Mouse (Mus musculus) adrenal gland, adult (tissue): ENCODE data around the gene Dbi.

ENCODE experiments used
- DNase-seq, 2 experiments: peaks; one replicate each; pipeline ENCODE4 v3.0.0; 2022 to 2023; ENCODE audit warnings: low spot score in 1 of 2; ENCODE audit not compliant: inconsistent age in 2 of 2

Gene Dbi

GRCm38 (mm10) chr1:120089180-120089579, 31.7 kb downstream of the Dbi start:
- DNase-seq, result no peak

GRCm38 (mm10) chr1:120086644-120087043, 34.2 kb downstream of the Dbi start:
- no peak for DNase-seq

GRCm38 (mm10) chr1:120085696-120086095, 35.2 kb downstream of the Dbi start:
- no peak for DNase-seq

- DNase-seq, result no peak
Observed at GRCm38 (mm10) chr1:120083921-120084517, 36.9 kb downstream of the Dbi start.

- DNase-seq, result no peak
Observed at GRCm38 (mm10) chr1:120082957-120083585, 37.8 kb downstream of the Dbi start.

- DNase-seq, result peak; percentile 45 to 75
Observed at GRCm38 (mm10) chr1:120080632-120081031, 40.2 kb downstream of the Dbi start.

GRCm38 (mm10) chr1:120077746-120078410, 43.0 kb downstream of the Dbi start:
- no peak for DNase-seq

GRCm38 (mm10) chr1:120075507-120075906, 45.4 kb downstream of the Dbi start:
- peak in 1 of 2 experiments; percentile 45 for DNase-seq

GRCm38 (mm10) chr1:120074931-120075330, 45.9 kb downstream of the Dbi start:
- peak in 1 of 2 experiments; percentile 51 for DNase-seq

GRCm38 (mm10) chr1:120074307-120074702, 46.6 kb downstream of the Dbi start:
- DNase-seq, result no peak

- DNase-seq, result peak; percentile 91 to 94
Observed at GRCm38 (mm10) chr1:120073519-120074306, 47.2 kb downstream of the Dbi start, which contains the start of gene Tmem37. Gene Tmem37, minus strand, starts transcription at chr1:120074074.

GRCm38 (mm10) chr1:120072900-120073299, 48.0 kb downstream of the Dbi start:
- DNase-seq, result peak; percentile 69 to 85

GRCm38 (mm10) chr1:120071133-120071532, 49.7 kb downstream of the Dbi start:
- no peak for DNase-seq

- DNase-seq, result no peak
Observed at GRCm38 (mm10) chr1:120070168-120070567, 50.7 kb downstream of the Dbi start.

GRCm38 (mm10) chr1:120069120-120069519, 51.8 kb downstream of the Dbi start:
- no peak for DNase-seq

GRCm38 (mm10) chr1:120066625-120067024, 54.3 kb downstream of the Dbi start:
- DNase-seq, result no peak

GRCm38 (mm10) chr1:120066159-120066558, 54.7 kb downstream of the Dbi start:
- no peak for DNase-seq

GRCm38 (mm10) chr1:120064036-120064682, 56.7 kb downstream of the Dbi start:
- no peak for DNase-seq
